Mouse (Mus musculus): Measurements from ENCODE around the gene Gpr27. TPM values are rescaled to one million over a fixed set of nuclear protein-coding genes. Genes with fewer than 3 reads are reported as not detected.

Gene Gpr27
- polyA plus RNA-seq, 1 experiment from 2014 or later: 2.0 TPM

DNA sequence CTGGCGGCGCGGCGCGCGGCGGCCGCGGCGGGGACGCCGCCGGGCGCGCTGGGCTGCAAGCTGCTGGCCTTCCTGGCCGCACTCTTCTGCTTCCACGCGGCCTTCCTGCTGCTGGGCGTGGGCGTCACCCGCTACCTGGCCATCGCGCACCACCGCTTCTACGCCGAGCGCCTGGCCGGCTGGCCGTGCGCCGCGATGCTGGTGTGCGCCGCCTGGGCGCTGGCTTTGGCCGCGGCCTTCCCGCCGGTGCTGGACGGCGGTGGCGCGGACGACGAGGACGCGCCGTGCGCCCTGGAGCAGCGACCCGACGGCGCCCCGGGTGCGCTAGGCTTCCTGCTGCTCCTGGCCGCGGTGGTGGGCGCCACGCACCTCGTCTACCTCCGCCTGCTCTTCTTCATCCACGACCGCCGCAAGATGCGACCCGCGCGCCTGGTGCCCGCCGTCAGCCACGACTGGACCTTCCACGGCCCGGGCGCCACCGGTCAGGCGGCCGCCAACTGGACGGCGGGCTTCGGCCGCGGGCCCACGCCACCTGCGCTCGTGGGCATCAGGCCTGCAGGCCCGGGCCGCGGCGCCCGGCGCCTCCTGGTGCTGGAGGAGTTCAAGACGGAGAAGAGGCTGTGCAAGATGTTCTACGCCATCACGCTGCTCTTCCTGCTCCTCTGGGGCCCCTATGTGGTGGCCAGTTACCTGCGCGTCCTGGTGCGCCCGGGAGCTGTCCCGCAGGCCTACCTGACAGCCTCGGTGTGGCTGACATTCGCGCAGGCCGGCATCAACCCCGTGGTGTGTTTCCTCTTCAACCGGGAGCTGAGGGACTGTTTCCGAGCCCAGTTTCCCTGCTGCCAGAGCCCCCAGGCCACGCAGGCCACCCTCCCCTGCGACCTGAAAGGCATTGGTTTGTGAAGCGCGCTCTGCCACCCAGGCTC lies 700 bp downstream of the Gpr27 start:
- H3K27me3 ChIP-seq (ENCODE audit: control insufficient read depth, insufficient read depth, low read depth, low read length): peaks cover 7% of the 10 kb centered on the region; the same call in 1 of the 2 replicates

DNA sequence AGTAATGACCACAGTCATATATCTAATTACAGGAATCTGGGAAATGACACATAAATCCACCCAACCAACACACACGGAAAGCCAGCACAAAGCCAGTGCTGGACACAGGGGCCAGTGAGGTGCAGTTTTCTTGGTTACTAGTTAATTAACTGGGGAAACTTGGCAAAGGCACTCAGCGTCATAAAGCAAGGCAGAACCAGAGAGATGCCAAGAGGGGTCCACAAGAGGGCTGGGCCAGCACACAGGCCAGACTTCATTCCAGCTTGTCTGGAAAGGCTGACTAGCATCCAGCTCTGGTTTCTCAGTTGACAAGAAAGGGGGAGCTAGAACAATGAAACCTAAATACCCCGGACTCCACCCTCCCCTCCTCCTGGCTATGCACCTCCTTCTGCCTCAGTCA lies 8.0 kb downstream of the Gpr27 start:
- 57% methylated on average over 3 of the region's 3 CpGs for WGBS
- Histone ChIP-seq H3K4me3 (ENCODE audit: low read length) (no peak overlapping the region), H3K36me3 (ENCODE audit: control insufficient read depth, insufficient read depth, low read length) (no peaks in the 10 kb centered on the region), H3K4me1 (replicated peaks; ENCODE audit: control insufficient read depth, insufficient read depth, low read length) (no peaks in the 10 kb centered on the region), H3K27me3 (ENCODE audit: control insufficient read depth, insufficient read depth, low read depth, low read length) (no peaks in the 10 kb centered on the region), H3K9ac (ENCODE audit: low read length) (no peak overlapping the region), H3K4me2 (ENCODE audit: low read depth, low read length) (no peak overlapping the region), H3K9me3 (ENCODE audit: control insufficient read depth, low read length) (no peaks in the 10 kb centered on the region), H3K27ac (ENCODE audit: low read length) (no peak overlapping the region)
- no peak for ATAC-seq (ENCODE audit: low read depth)

More for the DNA sequence above, 700 bp downstream of the Gpr27 start:
- no peak overlapping the region for H3K27ac ChIP-seq (ENCODE audit: low read length)
- peak overlapping the region; percentile 97 for H3K4me2 ChIP-seq (ENCODE audit: low read depth, low read length)
- 1% methylated on average over 64 of the region's 110 CpGs for WGBS
- H3K4me1 ChIP-seq (replicated peaks; ENCODE audit: control insufficient read depth, insufficient read depth, low read length): peaks cover 9% of the 10 kb centered on the region
- peak overlapping the region; percentile 77 for H3K4me3 ChIP-seq (ENCODE audit: low read length)
- H3K36me3 ChIP-seq (ENCODE audit: control insufficient read depth, insufficient read depth, low read length): no peaks in the 10 kb centered on the region
- H3K9me3 ChIP-seq (ENCODE audit: control insufficient read depth, low read length): no peaks in the 10 kb centered on the region
- peak; percentile 60 for ATAC-seq (ENCODE audit: low read depth)
- peak overlapping the region; percentile 86 for H3K9ac ChIP-seq (ENCODE audit: low read length)

DNA sequence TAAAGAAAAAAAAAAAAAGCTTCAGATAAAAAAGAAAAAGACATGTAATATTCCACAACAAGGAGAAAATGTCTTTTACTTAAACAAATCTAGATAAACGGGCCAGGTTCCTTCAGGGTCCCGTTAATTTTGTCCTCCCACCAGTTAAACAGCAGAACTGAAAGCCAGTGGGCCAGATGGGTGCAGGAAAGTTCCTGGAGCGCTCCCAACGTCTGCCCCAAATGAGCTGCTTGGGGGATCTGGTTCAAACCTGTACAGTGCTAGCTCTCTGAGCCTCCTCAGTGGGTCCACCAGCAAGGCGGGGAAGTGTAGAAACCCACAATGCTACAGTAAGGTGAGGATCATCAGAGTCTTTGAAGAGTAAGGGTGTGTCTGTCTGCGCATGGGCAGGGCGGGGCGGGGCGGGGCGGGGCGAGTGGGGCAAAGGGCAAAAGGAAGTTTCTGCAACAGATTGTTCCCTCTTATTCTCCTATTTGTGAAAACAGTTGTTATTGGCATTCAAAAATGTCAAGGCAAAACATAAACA lies 19.2 kb downstream of the Gpr27 start:
- Histone ChIP-seq H3K9me3 (ENCODE audit: control insufficient read depth, low read length) (no peaks in the 10 kb centered on the region), H3K27ac (ENCODE audit: low read length) (no peak overlapping the region), H3K36me3 (ENCODE audit: control insufficient read depth, insufficient read depth, low read length) (no peaks in the 10 kb centered on the region), H3K4me1 (replicated peaks; ENCODE audit: control insufficient read depth, insufficient read depth, low read length) (peaks cover 2% of the 10 kb centered on the region; the same call in 1 of the 2 replicates), H3K9ac (ENCODE audit: low read length) (no peak overlapping the region), H3K4me3 (ENCODE audit: low read length) (no peak overlapping the region), H3K27me3 (ENCODE audit: control insufficient read depth, insufficient read depth, low read depth, low read length) (peaks cover 2% of the 10 kb centered on the region; the same call in 1 of the 2 replicates), H3K4me2 (ENCODE audit: low read depth, low read length) (no peak overlapping the region)
- 53% methylated on average over 11 of the region's 11 CpGs for WGBS
- no peak for ATAC-seq (ENCODE audit: low read depth)

DNA sequence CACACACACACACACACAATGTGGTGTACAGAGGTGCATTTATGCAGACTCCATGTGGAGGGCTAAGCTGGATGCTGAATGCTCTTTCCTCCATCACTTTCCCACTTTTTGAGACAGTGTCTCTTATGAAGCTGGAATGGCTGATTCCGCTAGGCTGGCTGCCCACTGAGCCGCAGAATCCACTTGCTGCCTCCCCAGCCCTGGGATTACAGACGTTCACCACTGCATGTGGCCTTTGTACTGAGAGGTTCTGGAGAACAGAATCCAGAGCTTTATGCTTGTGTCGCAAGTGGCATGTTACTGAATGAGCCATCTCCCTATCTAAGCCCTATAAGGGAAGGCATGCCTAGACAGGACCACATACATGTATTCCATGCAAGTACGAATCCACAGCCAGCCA lies 20.8 kb downstream of the Gpr27 start:
- 81% methylated on average over 5 of the region's 5 CpGs for WGBS
- H3K27ac ChIP-seq (ENCODE audit: low read length): no peak overlapping the region
- H3K4me1 ChIP-seq (replicated peaks; ENCODE audit: control insufficient read depth, insufficient read depth, low read length): 0 out of 2 replicates have a peak, but pooled peaks cover 2% of the 10 kb centered on the region
- H3K4me3 ChIP-seq (ENCODE audit: low read length): no peak overlapping the region
- H3K9me3 ChIP-seq (ENCODE audit: control insufficient read depth, low read length): no peaks in the 10 kb centered on the region
- H3K9ac ChIP-seq (ENCODE audit: low read length): no peak overlapping the region
- no peak for ATAC-seq (ENCODE audit: low read depth)
- H3K27me3 ChIP-seq (ENCODE audit: control insufficient read depth, insufficient read depth, low read depth, low read length): peaks cover 2% of the 10 kb centered on the region; the same call in 1 of the 2 replicates
- H3K36me3 ChIP-seq (ENCODE audit: control insufficient read depth, insufficient read depth, low read length): no peaks in the 10 kb centered on the region
- no peak overlapping the region for H3K4me2 ChIP-seq (ENCODE audit: low read depth, low read length)

DNA sequence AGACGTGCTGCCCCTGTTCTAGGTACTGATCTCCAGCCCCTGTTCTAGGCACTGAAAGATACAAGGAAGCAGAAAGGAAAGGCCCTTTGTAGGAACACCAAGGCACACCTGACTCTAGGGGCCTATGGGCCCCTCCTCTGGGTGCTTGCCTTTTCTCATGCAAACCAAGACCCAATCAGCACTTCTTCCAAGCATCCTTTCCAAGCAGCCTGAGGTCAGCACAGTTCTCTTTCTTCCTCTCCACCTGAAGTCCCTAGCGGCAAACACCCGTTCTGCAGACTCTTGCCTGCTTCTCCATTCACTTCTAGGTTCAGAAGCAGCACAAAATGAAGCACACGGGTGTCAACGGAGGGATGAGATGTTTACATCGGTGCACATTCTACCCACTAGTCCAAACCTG lies 22.7 kb downstream of the Gpr27 start:
- H3K9me3 ChIP-seq (ENCODE audit: control insufficient read depth, low read length): no peaks in the 10 kb centered on the region
- H3K4me1 ChIP-seq (replicated peaks; ENCODE audit: control insufficient read depth, insufficient read depth, low read length): 0 out of 2 replicates have a peak, but pooled peaks cover 2% of the 10 kb centered on the region
- H3K9ac ChIP-seq (ENCODE audit: low read length): no peak overlapping the region
- no peaks in the 10 kb centered on the region for H3K36me3 ChIP-seq (ENCODE audit: control insufficient read depth, insufficient read depth, low read length)
- H3K27me3 ChIP-seq (ENCODE audit: control insufficient read depth, insufficient read depth, low read depth, low read length): peaks cover 2% of the 10 kb centered on the region; the same call in 1 of the 2 replicates
- 54% methylated on average over 6 of the region's 6 CpGs for WGBS
- no peak overlapping the region for H3K4me2 ChIP-seq (ENCODE audit: low read depth, low read length)
- ATAC-seq (ENCODE audit: low read depth): no peak
- H3K4me3 ChIP-seq (ENCODE audit: low read length): no peak overlapping the region
- H3K27ac ChIP-seq (ENCODE audit: low read length): no peak overlapping the region

DNA sequence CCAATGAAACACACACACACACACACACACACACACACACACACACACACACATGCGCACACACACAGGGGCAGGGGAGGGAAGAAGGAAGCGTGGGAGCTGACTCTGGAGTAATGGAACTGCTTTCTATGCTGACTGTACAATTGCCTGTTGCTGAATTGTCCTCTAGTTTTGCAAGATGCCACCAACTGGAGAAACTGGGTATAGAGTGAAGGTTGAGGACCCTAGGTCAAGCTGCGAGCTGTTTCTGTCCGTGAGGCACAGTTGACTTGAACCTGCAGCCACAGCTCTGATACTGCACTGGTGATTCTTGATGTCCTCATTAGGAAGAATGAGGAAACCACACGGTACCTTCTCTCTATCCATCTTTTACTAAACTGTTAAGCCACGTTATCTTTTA lies 23.4 kb downstream of the Gpr27 start:
- no peak overlapping the region for H3K4me2 ChIP-seq (ENCODE audit: low read depth, low read length)
- WGBS: 58% methylated on average over 6 of the region's 6 CpGs

DNA sequence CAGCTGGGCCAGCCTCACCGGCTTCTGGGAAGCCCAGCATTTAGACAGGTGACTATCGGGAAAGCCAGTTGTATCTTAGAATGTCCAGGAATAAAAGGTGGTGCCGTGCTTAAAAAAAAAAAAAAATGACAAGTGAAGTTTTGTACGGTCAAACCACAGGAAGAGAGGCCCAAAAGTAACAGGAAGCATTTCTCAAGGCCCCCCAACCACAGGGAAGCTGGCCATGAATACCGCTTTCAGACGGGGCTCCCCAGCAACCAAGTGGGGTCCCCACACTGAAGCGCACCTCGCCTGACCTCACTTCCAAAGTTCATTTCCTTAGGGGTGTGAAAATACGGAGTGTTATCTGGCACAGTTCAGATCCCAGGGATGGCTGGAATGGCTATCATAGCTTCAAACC lies 28.6 kb downstream of the Gpr27 start:
- no peak overlapping the region for H3K27ac ChIP-seq (ENCODE audit: low read length)
- no peaks in the 10 kb centered on the region for H3K9me3 ChIP-seq (ENCODE audit: control insufficient read depth, low read length)
- peaks cover 2% of the 10 kb centered on the region for H3K4me1 ChIP-seq (replicated peaks; ENCODE audit: control insufficient read depth, insufficient read depth, low read length)
- H3K4me3 ChIP-seq (ENCODE audit: low read length): no peak overlapping the region
- H3K36me3 ChIP-seq (ENCODE audit: control insufficient read depth, insufficient read depth, low read length): no peaks in the 10 kb centered on the region
- H3K9ac ChIP-seq (ENCODE audit: low read length): no peak overlapping the region
- ATAC-seq (ENCODE audit: low read depth): no peak
- WGBS: 66% methylated on average over 9 of the region's 9 CpGs
- H3K4me2 ChIP-seq (ENCODE audit: low read depth, low read length): no peak overlapping the region
- peaks cover 11% of the 10 kb centered on the region for H3K27me3 ChIP-seq (ENCODE audit: control insufficient read depth, insufficient read depth, low read depth, low read length)

More for the DNA sequence above, 23.4 kb downstream of the Gpr27 start:
- peaks cover 2% of the 10 kb centered on the region; the same call in 1 of the 2 replicates for H3K27me3 ChIP-seq (ENCODE audit: control insufficient read depth, insufficient read depth, low read depth, low read length)
- ATAC-seq (ENCODE audit: low read depth): no peak
- no peaks in the 10 kb centered on the region for H3K9me3 ChIP-seq (ENCODE audit: control insufficient read depth, low read length)
- no peak overlapping the region for H3K4me3 ChIP-seq (ENCODE audit: low read length)
- 0 out of 2 replicates have a peak, but pooled peaks cover 2% of the 10 kb centered on the region for H3K4me1 ChIP-seq (replicated peaks; ENCODE audit: control insufficient read depth, insufficient read depth, low read length)
- no peak overlapping the region for H3K9ac ChIP-seq (ENCODE audit: low read length)
- no peak overlapping the region for H3K27ac ChIP-seq (ENCODE audit: low read length)
- no peaks in the 10 kb centered on the region for H3K36me3 ChIP-seq (ENCODE audit: control insufficient read depth, insufficient read depth, low read length)

DNA sequence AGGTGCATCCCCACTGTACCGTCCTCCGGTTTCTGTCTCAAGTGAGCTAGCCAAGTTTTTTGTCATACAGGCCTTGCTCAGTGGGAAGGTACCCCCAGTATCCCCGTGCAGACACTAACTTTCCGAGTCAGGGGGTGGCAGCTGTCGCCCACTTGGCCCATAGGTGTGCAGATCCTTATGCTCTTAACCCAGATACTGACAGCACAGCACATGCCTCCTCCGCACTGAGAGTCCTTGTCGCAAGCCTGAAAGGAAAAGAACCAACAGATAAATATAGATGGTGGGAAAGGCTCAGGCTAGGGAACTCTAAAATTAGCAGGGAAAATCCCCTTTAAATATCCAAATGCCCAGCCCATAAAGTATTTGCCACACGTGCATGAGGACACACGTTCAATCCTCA lies 29.9 kb downstream of the Gpr27 start:
- peaks cover 10% of the 10 kb centered on the region for H3K4me1 ChIP-seq (replicated peaks; ENCODE audit: control insufficient read depth, insufficient read depth, low read length)
- no peak overlapping the region for H3K27ac ChIP-seq (ENCODE audit: low read length)
- H3K4me3 ChIP-seq (ENCODE audit: low read length): no peak overlapping the region
- no peak overlapping the region for H3K4me2 ChIP-seq (ENCODE audit: low read depth, low read length)
- ATAC-seq (ENCODE audit: low read depth): no peak
- no peaks in the 10 kb centered on the region for H3K9me3 ChIP-seq (ENCODE audit: control insufficient read depth, low read length)
- no peaks in the 10 kb centered on the region for H3K36me3 ChIP-seq (ENCODE audit: control insufficient read depth, insufficient read depth, low read length)
- peaks cover 20% of the 10 kb centered on the region for H3K27me3 ChIP-seq (ENCODE audit: control insufficient read depth, insufficient read depth, low read depth, low read length)
- no peak overlapping the region for H3K9ac ChIP-seq (ENCODE audit: low read length)
- 80% methylated on average over 9 of the region's 9 CpGs for WGBS

DNA sequence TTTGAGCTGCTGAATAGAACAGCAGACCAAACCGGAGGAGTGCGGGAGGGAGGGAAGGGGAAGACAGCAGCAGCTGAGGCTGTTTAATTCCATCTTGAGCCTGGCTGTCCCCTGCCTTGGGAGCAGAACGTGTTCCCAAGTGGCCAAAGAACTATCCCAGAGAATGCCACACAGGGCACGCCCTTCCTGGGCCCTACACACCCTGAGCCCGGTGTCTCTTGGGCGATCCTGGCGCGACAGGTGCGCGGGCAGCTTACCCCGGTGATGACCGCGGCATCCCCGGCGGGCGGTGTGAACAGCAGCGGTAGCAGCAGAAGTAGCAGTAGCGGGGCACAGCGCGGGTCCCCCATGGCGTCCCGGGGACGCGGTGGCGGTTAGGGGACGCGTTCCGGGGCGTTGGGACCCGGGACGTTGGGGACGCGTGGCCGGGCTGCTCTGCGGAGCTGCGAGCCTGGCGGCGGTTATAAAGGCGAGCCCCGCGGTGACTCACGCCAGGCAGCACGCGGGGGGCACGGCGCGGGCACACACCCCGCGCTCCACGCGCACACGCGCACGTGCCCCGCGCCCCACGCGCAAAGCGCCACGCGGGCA lies 33.6 kb downstream of the Gpr27 start, which contains the start of gene Prok2:
Gene Prok2 (minus strand): TSS at position 422 of the 591 bp plus-strand sequence.
- Histone ChIP-seq H3K4me2 (ENCODE audit: low read depth, low read length) (peak within 1 kb of the TSS; percentile 94), H3K27ac (ENCODE audit: low read length) (no peak within 1 kb of the TSS), H3K27me3 (ENCODE audit: control insufficient read depth, insufficient read depth, low read depth, low read length) (peaks cover 20% of the 10 kb centered on the region), H3K9ac (ENCODE audit: low read length) (peak within 1 kb of the TSS; percentile 53), H3K4me1 (replicated peaks; ENCODE audit: control insufficient read depth, insufficient read depth, low read length) (peaks cover 10% of the 10 kb centered on the region), H3K4me3 (ENCODE audit: low read length) (peak within 1 kb of the TSS; percentile 53), H3K36me3 (ENCODE audit: control insufficient read depth, insufficient read depth, low read length) (no peaks in the 10 kb centered on the region), H3K9me3 (ENCODE audit: control insufficient read depth, low read length) (no peaks in the 10 kb centered on the region)
- 0% methylated on average over 49 of the region's 61 CpGs for WGBS
- peak; percentile 64; the same call in 1 of the 2 replicates for ATAC-seq (ENCODE audit: low read depth)
